Mouse (Mus musculus) midbrain, embryonic 13.5 days (tissue): ENCODE data around the gene Faf1. TPM values are rescaled to one million over a fixed set of nuclear protein-coding genes. Genes with fewer than 3 reads are reported as not detected.
A peak's percentile ranks its signal among the peaks of the same experiment; 100 is the strongest.

Experiments used
- ATAC-seq: fragments of 200-750 bp; cut with Nextera tagmentation; 2 replicates; pipeline ENCODE4 v1.8.0; 2017; ENCODE audit warnings: mild to moderate bottlenecking, moderate TSS enrichment, moderate library complexity
- H3K27ac ChIP-seq: fragments of 300-500 bp; sonication (generic); 2 replicates; pipeline ENCODE4 v1.5.1; 2015; ENCODE audit warnings: inconsistent platforms, mild to moderate bottlenecking, moderate library complexity
- H3K27me3 ChIP-seq: fragments of 300-500 bp; sonication (generic); 2 replicates; pipeline ENCODE4 v1.6.1; 2015; ENCODE audit warnings: mild to moderate bottlenecking, inconsistent platforms
- H3K36me3 ChIP-seq: fragments of 300-500 bp; sonication (generic); 2 replicates; pipeline ENCODE4 v1.6.1; 2015; ENCODE audit warnings: mild to moderate bottlenecking, inconsistent platforms
- H3K4me1 ChIP-seq: fragments of 300-500 bp; sonication (generic); replicated peaks from 2 replicates; pipeline ENCODE4 v1.6.1; 2015; ENCODE audit warnings: inconsistent platforms
- H3K4me2 ChIP-seq: fragments of 300-500 bp; sonication (generic); replicated peaks from 2 replicates; pipeline ENCODE4 v1.6.1; 2015; ENCODE audit warnings: moderate library complexity, mild to moderate bottlenecking, inconsistent platforms
- H3K4me3 ChIP-seq: fragments of 300-500 bp; sonication (generic); replicated peaks from 2 replicates; pipeline ENCODE4 v1.5.1; 2015; ENCODE audit warnings: mild to moderate bottlenecking, inconsistent platforms
- H3K9ac ChIP-seq: fragments of 300-500 bp; sonication (generic); replicated peaks from 2 replicates; pipeline ENCODE4 v1.6.1; 2015; ENCODE audit warnings: mild to moderate bottlenecking, inconsistent platforms
- H3K9me3 ChIP-seq: fragments of 300-500 bp; sonication (generic); 2 replicates; pipeline ENCODE4 v1.6.1; 2016; ENCODE audit warnings: mild to moderate bottlenecking, inconsistent platforms
- WGBS: fragments of 180-500 bp; shearing (Covaris S2); methylation state at CpG from one replicate; pipeline ENCODE4 v1.1.7; 2015; 5-methylcytosine and 5-hydroxymethylcytosine counted together
- polyA plus RNA-seq: library from polyadenylated mRNA; unstranded; fragments of >200 nt; fragmentation: Nextera tagmentation; extraction: Ambion mirVana; gene quantifications from 2 replicates; pipeline ENCODE4 v1.2.1, GENCODE M21; 2015

Faf1 gene
- polyA plus RNA-seq, 1 experiment from 2014 or later, result 32.9 TPM

DNA sequence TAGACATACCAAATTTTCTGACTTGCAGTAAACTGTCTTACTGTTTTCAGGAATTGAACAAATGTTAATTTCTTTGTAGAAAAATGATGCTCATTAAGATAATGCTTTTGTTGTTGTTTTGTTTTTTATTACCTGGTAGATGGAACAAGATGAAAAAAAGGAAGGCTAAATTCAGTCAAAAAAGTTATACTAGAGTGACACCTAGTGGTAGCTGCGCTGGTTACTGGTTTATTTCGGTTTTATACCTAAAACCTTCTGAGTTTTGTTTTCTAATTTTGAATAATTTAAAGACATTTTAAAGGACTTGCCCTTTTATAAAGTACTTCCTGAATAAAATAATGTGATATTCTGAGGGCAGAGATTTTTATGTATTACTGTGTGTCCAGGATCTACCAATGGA, 52.9 kb downstream of the Faf1 start:
- no peak for ATAC-seq
- no peak overlapping the region for H3K9ac ChIP-seq
- no peaks in the 10 kb centered on the region for H3K9me3 ChIP-seq
- no peak overlapping the region for H3K4me2 ChIP-seq
- H3K4me1 ChIP-seq, result no peaks in the 10 kb centered on the region
- 9% methylated on average over 2 of the region's 2 CpGs for WGBS
- H3K27ac ChIP-seq, result no peak overlapping the region
- no peaks in the 10 kb centered on the region for H3K27me3 ChIP-seq
- no peaks in the 10 kb centered on the region for H3K36me3 ChIP-seq
- no peak overlapping the region for H3K4me3 ChIP-seq

DNA sequence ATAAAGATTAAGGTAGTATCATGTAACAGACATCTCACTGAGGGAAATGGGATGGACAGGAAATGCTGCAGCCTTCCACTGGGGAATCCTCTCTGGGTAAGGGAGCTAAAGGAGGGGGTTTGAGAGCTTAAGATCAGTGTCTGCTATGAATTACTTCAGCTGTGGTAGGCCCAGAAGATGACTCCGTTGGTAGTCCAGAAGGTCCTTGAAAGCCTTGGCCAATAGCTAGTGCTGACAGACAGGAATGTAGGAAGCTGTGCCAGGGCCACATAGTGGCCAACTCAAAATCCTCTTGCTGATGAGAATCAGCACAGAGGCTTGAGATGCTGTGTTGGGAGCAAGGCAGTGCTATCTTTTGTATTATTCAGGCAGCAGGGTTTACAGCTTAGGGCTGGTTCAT, 59.4 kb downstream of the Faf1 start:
- H3K27me3 ChIP-seq, result no peaks in the 10 kb centered on the region
- ATAC-seq, result peak; percentile 17; the same call in 1 of the 2 replicates
- 64% methylated on average over 1 of the region's 1 CpGs for WGBS

DNA sequence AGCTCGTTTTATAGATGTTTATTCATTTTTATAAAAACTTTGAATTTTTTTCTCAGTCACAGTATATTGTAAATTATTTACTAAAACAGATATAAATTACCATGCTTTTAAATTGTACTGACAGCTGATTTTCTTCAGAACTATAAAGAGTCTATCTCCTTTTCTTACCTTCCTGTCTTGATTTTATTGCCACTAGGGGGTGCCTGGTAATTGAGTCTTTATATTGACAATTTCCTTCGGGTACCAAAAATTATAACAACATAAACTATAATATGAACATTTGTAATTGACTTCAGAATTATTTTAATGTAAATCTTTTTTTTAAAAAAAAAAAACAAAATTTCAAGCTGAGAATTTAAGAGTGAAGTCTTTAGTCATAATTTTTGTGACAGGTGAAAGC, 67.6 kb downstream of the Faf1 start:
- Histone ChIP-seq H3K4me2 (no peak overlapping the region), H3K9ac (no peak overlapping the region), H3K9me3 (no peaks in the 10 kb centered on the region), H3K27ac (no peak overlapping the region), H3K27me3 (no peaks in the 10 kb centered on the region), H3K4me3 (no peak overlapping the region), H3K36me3 (peaks cover 1% of the 10 kb centered on the region; the same call in 1 of the 2 replicates), H3K4me1 (no peaks in the 10 kb centered on the region)
- WGBS, result 76% methylated on average over 2 of the region's 2 CpGs
- ATAC-seq, result no peak

More for the DNA sequence above, 59.4 kb downstream of the Faf1 start:
- Histone ChIP-seq H3K4me2 (no peak overlapping the region), H3K4me3 (no peak overlapping the region), H3K36me3 (peaks cover 5% of the 10 kb centered on the region; the same call in 1 of the 2 replicates), H3K27ac (no peak overlapping the region), H3K9me3 (no peaks in the 10 kb centered on the region), H3K9ac (no peak overlapping the region), H3K4me1 (peaks cover 4% of the 10 kb centered on the region; the same call in 1 of the 2 replicates)

DNA sequence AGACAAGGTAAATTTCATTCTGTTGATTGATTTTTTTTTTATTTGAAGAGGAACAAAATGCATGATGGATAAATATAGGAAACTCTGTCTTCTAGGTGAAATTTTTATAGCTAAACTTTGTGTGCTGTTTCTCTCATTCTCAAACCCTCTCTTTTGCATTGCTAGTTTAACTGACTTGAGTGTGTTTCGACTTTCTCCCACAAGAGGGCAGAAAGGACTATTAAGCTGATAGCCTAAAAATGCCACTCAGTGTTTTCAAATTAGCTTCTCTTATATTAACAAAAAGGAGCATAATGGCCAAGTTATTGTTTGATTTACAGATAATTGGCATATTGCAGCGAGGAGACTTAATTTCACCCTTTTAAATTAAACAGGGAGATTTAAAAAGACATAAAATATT, 82.6 kb downstream of the Faf1 start:
- no peaks in the 10 kb centered on the region; the same call in 1 of the 2 replicates for H3K36me3 ChIP-seq
- H3K9ac ChIP-seq, result no peak overlapping the region
- H3K9me3 ChIP-seq, result no peaks in the 10 kb centered on the region
- peaks cover 6% of the 10 kb centered on the region; the same call in 1 of the 2 replicates for H3K4me1 ChIP-seq
- H3K27me3 ChIP-seq, result peaks cover 5% of the 10 kb centered on the region; the same call in 1 of the 2 replicates
- no peak overlapping the region for H3K27ac ChIP-seq
- no peak for ATAC-seq
- no peak overlapping the region for H3K4me3 ChIP-seq
- WGBS, result 17% methylated on average over 2 of the region's 2 CpGs
- H3K4me2 ChIP-seq, result no peak overlapping the region

DNA sequence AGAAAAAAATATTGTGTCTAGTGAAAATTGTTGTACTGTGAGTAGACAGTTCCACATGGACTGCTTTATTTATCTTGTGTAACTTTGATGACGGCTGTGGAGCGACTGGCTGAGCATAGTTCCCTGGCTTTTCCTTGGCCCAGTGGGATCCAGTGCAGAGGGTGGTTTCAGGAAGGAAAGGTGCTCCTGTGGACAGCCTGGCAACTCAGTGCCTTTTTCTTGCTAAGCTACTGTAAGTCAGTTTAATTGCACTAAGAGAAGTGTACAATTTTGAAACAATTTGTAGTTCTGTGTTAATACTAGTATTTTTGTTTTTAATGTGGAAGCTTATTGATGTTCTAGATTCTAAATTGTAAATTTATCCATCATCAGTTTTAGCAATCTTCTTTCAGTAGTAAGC, 83.5 kb downstream of the Faf1 start:
- Histone ChIP-seq H3K4me1 (peaks cover 6% of the 10 kb centered on the region; the same call in 1 of the 2 replicates), H3K4me3 (no peak overlapping the region), H3K9ac (no peak overlapping the region), H3K36me3 (no peaks in the 10 kb centered on the region), H3K27ac (no peak overlapping the region), H3K4me2 (no peak overlapping the region), H3K9me3 (no peaks in the 10 kb centered on the region), H3K27me3 (peaks cover 5% of the 10 kb centered on the region; the same call in 1 of the 2 replicates)
- no peak for ATAC-seq
- 45% methylated on average over 2 of the region's 2 CpGs for WGBS

DNA sequence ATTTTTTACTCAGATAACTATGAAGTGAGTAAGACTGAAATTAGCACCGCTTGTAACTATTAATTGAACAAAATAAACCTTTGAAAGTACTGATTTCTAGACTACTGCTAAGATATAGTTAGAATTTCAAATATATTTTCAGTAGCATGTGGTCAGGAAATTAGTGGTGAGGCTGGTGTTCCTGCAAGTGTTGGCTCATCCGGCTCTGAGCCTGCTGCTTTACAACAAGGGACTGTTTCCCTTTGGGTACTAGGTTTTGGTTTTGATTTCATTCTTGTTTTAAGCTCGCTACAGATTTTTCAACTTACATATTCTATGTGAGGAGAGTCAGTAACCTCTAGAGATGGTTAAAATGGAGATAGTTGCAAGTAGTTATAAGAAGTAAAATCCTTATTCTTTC, 84.1 kb downstream of the Faf1 start:
- Histone ChIP-seq H3K4me1 (peaks cover 8% of the 10 kb centered on the region; the same call in 1 of the 2 replicates), H3K4me3 (no peak overlapping the region), H3K27me3 (peaks cover 7% of the 10 kb centered on the region; the same call in 1 of the 2 replicates), H3K9ac (no peak overlapping the region), H3K27ac (no peak overlapping the region), H3K4me2 (no peak overlapping the region), H3K36me3 (no peaks in the 10 kb centered on the region), H3K9me3 (no peaks in the 10 kb centered on the region)
- no peak for ATAC-seq
- 74% methylated on average over 3 of the region's 3 CpGs for WGBS

GRCm38 (mm10) chr4:109762768-109763501, 86.5 kb downstream of the Faf1 start:
- Histone ChIP-seq H3K9me3 (no peaks in the 10 kb centered on the region), H3K27ac (peak overlapping the region; percentile 56; the same call in 1 of the 2 replicates), H3K4me2 (no peak overlapping the region; the same call in 1 of the 2 replicates), H3K4me1 (peaks cover 9% of the 10 kb centered on the region; the same call in 1 of the 2 replicates), H3K4me3 (no peak overlapping the region), H3K27me3 (peaks cover 5% of the 10 kb centered on the region; the same call in 1 of the 2 replicates), H3K36me3 (no peaks in the 10 kb centered on the region), H3K9ac (no peak overlapping the region)
- WGBS, result 5% methylated on average over 7 of the region's 7 CpGs
- ATAC-seq, result peak; percentile 97

GRCm38 (mm10) chr4:109769071-109769470, 92.7 kb downstream of the Faf1 start:
- Histone ChIP-seq H3K4me3 (no peak overlapping the region), H3K9ac (no peak overlapping the region), H3K36me3 (no peaks in the 10 kb centered on the region), H3K9me3 (no peaks in the 10 kb centered on the region), H3K4me2 (no peak overlapping the region), H3K27ac (no peak overlapping the region), H3K4me1 (peaks cover 3% of the 10 kb centered on the region; the same call in 1 of the 2 replicates), H3K27me3 (peaks cover 3% of the 10 kb centered on the region; the same call in 1 of the 2 replicates)
- no peak for ATAC-seq
- 87% methylated on average over 1 of the region's 1 CpGs for WGBS

DNA sequence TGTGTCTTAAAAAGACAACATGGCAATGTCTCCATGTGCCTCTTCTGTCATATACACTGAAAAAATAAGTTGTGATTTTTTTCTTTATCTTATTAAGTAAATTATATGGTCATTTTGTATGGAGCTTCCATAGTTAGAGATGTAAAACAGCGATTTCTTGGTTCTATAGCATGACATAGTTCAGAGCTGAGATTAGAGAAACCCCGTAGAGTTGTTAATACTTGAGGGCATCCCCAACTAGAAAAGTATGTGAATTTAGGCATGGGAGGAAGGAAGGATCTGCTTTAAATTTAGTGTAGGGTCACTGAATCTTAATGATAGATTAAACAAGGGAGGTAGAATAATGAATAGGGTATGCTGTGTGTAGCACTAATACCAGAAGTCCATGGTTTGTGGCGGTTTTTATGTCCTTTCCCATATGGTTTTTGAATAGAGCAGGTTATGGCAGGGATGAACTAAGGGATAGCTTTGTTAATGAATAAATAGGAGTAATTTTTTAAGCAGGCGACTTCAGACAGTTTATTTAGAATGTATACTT, 106.3 kb downstream of the Faf1 start:
- no peak overlapping the region for H3K4me2 ChIP-seq
- H3K27me3 ChIP-seq, result peaks cover 22% of the 10 kb centered on the region
- 54% methylated on average over 4 of the region's 4 CpGs for WGBS
- H3K27ac ChIP-seq, result no peak overlapping the region
- H3K4me1 ChIP-seq, result peaks cover 4% of the 10 kb centered on the region; the same call in 1 of the 2 replicates
- H3K9ac ChIP-seq, result no peak overlapping the region
- peak; percentile 58; the same call in 1 of the 2 replicates for ATAC-seq
- no peak overlapping the region for H3K4me3 ChIP-seq
- H3K36me3 ChIP-seq, result no peaks in the 10 kb centered on the region
- no peaks in the 10 kb centered on the region for H3K9me3 ChIP-seq

- ATAC-seq, result no peak
- H3K4me3 ChIP-seq, result no peak overlapping the region
- WGBS, result 31% methylated on average over 4 of the region's 4 CpGs
- peaks cover 9% of the 10 kb centered on the region for H3K27me3 ChIP-seq
- no peak overlapping the region for H3K4me2 ChIP-seq
- H3K9me3 ChIP-seq, result no peaks in the 10 kb centered on the region
- H3K27ac ChIP-seq, result peak overlapping the region; percentile 47; the same call in 1 of the 2 replicates
- 0 out of 2 replicates have a peak, but pooled peaks cover 7% of the 10 kb centered on the region for H3K4me1 ChIP-seq
- no peaks in the 10 kb centered on the region for H3K36me3 ChIP-seq
- H3K9ac ChIP-seq, result no peak overlapping the region
These were observed 113.1 kb downstream of the Faf1 start for GRCm38 (mm10) chr4:109789347-109790001.

DNA sequence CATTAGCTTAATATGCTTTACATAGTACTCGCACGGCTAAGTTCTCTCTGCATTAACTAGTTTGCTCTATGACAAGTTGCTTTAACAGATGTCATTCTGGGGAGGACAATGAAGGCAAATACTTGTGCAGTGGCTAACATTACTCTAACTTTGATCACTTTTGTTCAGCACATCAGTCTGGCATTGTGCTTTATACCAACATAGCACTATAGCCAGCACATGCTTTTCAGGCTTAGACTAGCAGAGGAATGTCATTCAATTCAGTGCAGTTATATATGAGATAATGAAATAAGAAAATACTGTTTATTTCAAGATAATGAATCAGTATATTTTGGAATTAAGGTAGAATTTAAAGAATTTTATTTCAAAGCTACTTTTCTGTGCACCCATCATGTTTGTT, 115.9 kb downstream of the Faf1 start:
- Histone ChIP-seq H3K4me1 (0 out of 2 replicates have a peak, but pooled peaks cover 7% of the 10 kb centered on the region), H3K9me3 (no peaks in the 10 kb centered on the region), H3K4me2 (no peak overlapping the region), H3K27ac (no peak overlapping the region), H3K4me3 (no peak overlapping the region), H3K27me3 (no peaks in the 10 kb centered on the region; the same call in 1 of the 2 replicates), H3K9ac (no peak overlapping the region), H3K36me3 (no peaks in the 10 kb centered on the region)
- 20% methylated on average over 2 of the region's 2 CpGs for WGBS
- ATAC-seq, result no peak

DNA sequence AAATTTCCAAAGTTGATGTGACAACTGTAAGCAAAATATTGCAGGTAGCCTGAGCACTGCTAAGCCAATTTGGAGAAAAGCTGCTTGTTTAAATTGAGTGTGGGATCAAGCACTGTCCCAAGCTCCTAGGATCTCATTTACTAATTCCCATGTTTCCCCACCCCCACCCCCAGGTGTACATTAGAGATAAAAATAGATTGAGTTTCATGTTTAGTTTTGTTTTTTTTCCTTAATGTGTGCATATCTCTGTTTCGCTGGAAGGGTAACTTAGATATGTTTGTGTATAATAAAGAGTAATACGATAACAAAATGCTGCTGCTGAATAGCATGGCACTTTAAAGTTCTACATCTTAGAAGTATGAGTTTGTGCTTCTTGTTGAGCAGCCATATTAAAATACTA, 116.7 kb downstream of the Faf1 start:
- H3K27me3 ChIP-seq, result no peaks in the 10 kb centered on the region; the same call in 1 of the 2 replicates
- H3K4me2 ChIP-seq, result no peak overlapping the region
- WGBS, result 92% methylated on average over 2 of the region's 2 CpGs
- 0 out of 2 replicates have a peak, but pooled peaks cover 7% of the 10 kb centered on the region for H3K4me1 ChIP-seq
- no peaks in the 10 kb centered on the region for H3K36me3 ChIP-seq
- H3K4me3 ChIP-seq, result no peak overlapping the region
- H3K9ac ChIP-seq, result no peak overlapping the region
- no peaks in the 10 kb centered on the region for H3K9me3 ChIP-seq
- H3K27ac ChIP-seq, result no peak overlapping the region
- no peak for ATAC-seq
